Mouse (Mus musculus) hindbrain, postnatal 0 days (tissue): ENCODE measurements around the gene Fgf8. TPM values are rescaled to one million over a fixed set of nuclear protein-coding genes. Genes with fewer than 3 reads are reported as not detected.

ENCODE experiments used
- ATAC-seq: fragments of 200-750 bp; cut with Nextera tagmentation; 2 replicates; pipeline ENCODE4 v1.8.0; 2017; ENCODE audit warnings: mild to moderate bottlenecking, moderate TSS enrichment, moderate library complexity
- DNase-seq: peaks from one replicate; pipeline ENCODE4 v3.0.0-alpha.2; 2015; ENCODE audit warnings: low spot score
- H3K27ac ChIP-seq: fragments of 300-500 bp; sonication (generic); 2 replicates; pipeline ENCODE4 v1.5.1; 2014; ENCODE audit warnings: mild to moderate bottlenecking
- H3K27me3 ChIP-seq: fragments of 300-500 bp; sonication (generic); 2 replicates; pipeline ENCODE4 v1.6.1; 2014; ENCODE audit warnings: low read length, mixed read lengths; ENCODE audit not compliant: insufficient read depth
- H3K36me3 ChIP-seq: fragments of 300-500 bp; sonication (generic); 2 replicates; pipeline ENCODE4 v1.6.1; 2014; ENCODE audit warnings: low read length, mixed read lengths; ENCODE audit not compliant: insufficient read depth
- H3K4me1 ChIP-seq: fragments of 300-500 bp; sonication (generic); 2 replicates; pipeline ENCODE4 v1.6.1; 2014; ENCODE audit warnings: antibody characterized with exemption, low read length, mixed read lengths; ENCODE audit not compliant: insufficient read depth
- H3K4me2 ChIP-seq: fragments of 300-500 bp; sonication (generic); 2 replicates; pipeline ENCODE4 v1.6.1; 2014; ENCODE audit warnings: low read depth, mild to moderate bottlenecking, low read length, moderate library complexity, mixed read lengths
- H3K4me3 ChIP-seq: fragments of 300-500 bp; sonication (generic); 2 replicates; pipeline ENCODE4 v1.5.1; 2014; ENCODE audit warnings: low read length
- H3K9ac ChIP-seq: fragments of 300-500 bp; sonication (generic); replicated peaks from 2 replicates; pipeline ENCODE4 v1.6.1; 2014; ENCODE audit warnings: mild to moderate bottlenecking, low read length, moderate library complexity, mixed read lengths
- H3K9me3 ChIP-seq: fragments of 300-500 bp; sonication (generic); 2 replicates; pipeline ENCODE4 v1.6.1; 2016; ENCODE audit warnings: low read length, mixed read lengths
- CTCF ChIP-seq: IDR thresholded peaks from 2 replicates; pipeline ENCODE4 v1.5.1; 2016; ENCODE audit warnings: antibody characterized with exemption, control low read depth, low read depth
- WGBS: fragments of 180-500 bp; shearing (Covaris S2); extraction: QIAGEN DNeasy Blood & Tissue Kit; methylation state at CpG from one replicate; pipeline ENCODE4 v1.1.7; 2014; 5-methylcytosine and 5-hydroxymethylcytosine counted together
- polyA plus RNA-seq: library from polyadenylated mRNA; unstranded; fragments of >200 nt; fragmentation: Nextera tagmentation; extraction: Ambion mirVana; gene quantifications from 2 replicates; pipeline ENCODE4 v1.2.1, GENCODE M21; 2015
- total RNA-seq: library from RNA; depleted of rRNA; stranded (reverse); fragments of >200 nt; gene quantifications from 2 replicates; pipeline ENCODE4 v1.2.3, GENCODE M21; 2014; rRNA removed

The Fgf8 gene
- total and polyA plus RNA-seq, 2 experiments from 2014 or later: 1.3 to 2.6 TPM

- WGBS: 67% methylated on average over 4 of the region's 4 CpGs
- no peak for DNase-seq
Observed at GRCm38 (mm10) chr19:45687001-45687400, 55.7 kb downstream of the Fgf8 start.

More at GRCm38 (mm10) chr19:45687001-45687400, 55.7 kb downstream of the Fgf8 start:
- H3K9me3 ChIP-seq: no peaks in the 10 kb centered on the region
- no peak for ATAC-seq
- no peak overlapping the region for H3K4me2 ChIP-seq
- H3K27ac ChIP-seq: no peak overlapping the region
- no peaks in the 10 kb centered on the region for H3K36me3 ChIP-seq
- H3K27me3 ChIP-seq: no peaks in the 10 kb centered on the region; the same call in 1 of the 2 replicates
- H3K9ac ChIP-seq: no peak overlapping the region
- no peaks in the 10 kb centered on the region for H3K4me1 ChIP-seq
- no peak for TF ChIP-seq CTCF
- no peak overlapping the region for H3K4me3 ChIP-seq

Other genes starting within 250 kb of the Fgf8 start
- 17.0 and 17.3 TPM in 2 replicates for gene Poll, start 182.4 kb downstream of the Fgf8 start, total RNA-seq
- 11.0 and 11.1 TPM in 2 replicates for gene Poll, start 182.4 kb downstream of the Fgf8 start, polyA plus RNA-seq
- gene Gm17018, start 182.3 kb downstream of the Fgf8 start, total RNA-seq: 20.9 and 23.0 TPM in 2 replicates
- gene Gm17018, start 182.3 kb downstream of the Fgf8 start, polyA plus RNA-seq: 86.4 and 90.7 TPM in 2 replicates
- 65.3 and 77.0 TPM in 2 replicates for gene Fbxw4, start 82.6 kb downstream of the Fgf8 start, total RNA-seq
- 5.3 and 5.4 TPM in 2 replicates for gene Fbxw4, start 82.6 kb downstream of the Fgf8 start, polyA plus RNA-seq
- 23.6 and 35.7 TPM in 2 replicates for gene Npm3, start 6.7 kb upstream of the Fgf8 start, total RNA-seq
- 5.6 and 8.1 TPM in 2 replicates for gene Npm3, start 6.7 kb upstream of the Fgf8 start, polyA plus RNA-seq
- gene Mgea5, start 40.9 kb upstream of the Fgf8 start, total RNA-seq: 135 and 154 TPM in 2 replicates
- 74.2 and 78.0 TPM in 2 replicates for gene Mgea5, start 40.9 kb upstream of the Fgf8 start, polyA plus RNA-seq
- 17.8 and 30.3 TPM in 2 replicates for gene Kcnip2, start 73.1 kb upstream of the Fgf8 start, total RNA-seq
- 16.5 and 17.8 TPM in 2 replicates for gene Kcnip2, start 73.1 kb upstream of the Fgf8 start, polyA plus RNA-seq